Mouse (Mus musculus) liver, embryonic 15.5 days (tissue): ENCODE results near the gene Gm10959. TPM values are rescaled to one million over a fixed set of nuclear protein-coding genes. Genes with fewer than 3 reads are reported as not detected.
"Not testable (repeated sequence)": the region's sequence is repeated elsewhere in the genome, so short reads cannot be mapped to it uniquely, and the experiment has no call there.

Experiments
- ATAC-seq: fragments of 200-750 bp; cut with Nextera tagmentation; 2 replicates; pipeline ENCODE4 v1.8.0; 2017; ENCODE audit warnings: moderate number of reproducible peaks, mild to moderate bottlenecking, moderate library complexity; ENCODE audit not compliant: insufficient read depth
- H3K27ac ChIP-seq: fragments of 300-500 bp; sonication (generic); replicated peaks from 2 replicates; pipeline ENCODE4 v1.5.1; 2015; ENCODE audit warnings: mild to moderate bottlenecking, inconsistent platforms
- H3K27me3 ChIP-seq: fragments of 300-500 bp; sonication (generic); 2 replicates; pipeline ENCODE4 v1.6.1; 2015; ENCODE audit warnings: mild to moderate bottlenecking, inconsistent platforms
- H3K36me3 ChIP-seq: fragments of 300-500 bp; sonication (generic); replicated peaks from 2 replicates; pipeline ENCODE4 v1.6.1; 2015; ENCODE audit warnings: moderate library complexity, mild to moderate bottlenecking, inconsistent platforms
- H3K4me1 ChIP-seq: fragments of 300-500 bp; sonication (generic); replicated peaks from 2 replicates; pipeline ENCODE4 v1.6.1; 2015; ENCODE audit warnings: inconsistent platforms
- H3K4me2 ChIP-seq: fragments of 300-500 bp; sonication (generic); 2 replicates; pipeline ENCODE4 v1.6.1; 2015; ENCODE audit warnings: moderate library complexity, mild to moderate bottlenecking, inconsistent platforms
- H3K4me3 ChIP-seq: fragments of 300-500 bp; sonication (generic); replicated peaks from 2 replicates; pipeline ENCODE4 v1.5.1; 2015; ENCODE audit warnings: mild to moderate bottlenecking, inconsistent platforms
- H3K9ac ChIP-seq: fragments of 300-500 bp; sonication (generic); 2 replicates; pipeline ENCODE4 v1.6.1; 2015; ENCODE audit warnings: moderate library complexity, mild to moderate bottlenecking, inconsistent platforms
- H3K9me3 ChIP-seq: fragments of 300-500 bp; sonication (generic); replicated peaks from 2 replicates; pipeline ENCODE4 v1.6.1; 2016; ENCODE audit warnings: inconsistent platforms
- WGBS: fragments of 180-500 bp; shearing (Covaris S2); methylation state at CpG from one replicate; pipeline ENCODE4 v1.1.7; 2015; ENCODE audit warnings: mixed read lengths; ENCODE audit not compliant: insufficient replicate concordance; 5-methylcytosine and 5-hydroxymethylcytosine counted together
- polyA plus RNA-seq: library from polyadenylated mRNA; unstranded; fragments of >200 nt; fragmentation: Nextera tagmentation; extraction: Ambion mirVana; gene quantifications from 2 replicates; pipeline ENCODE4 v1.2.1, GENCODE M21; 2015

The Gm10959 gene
- not detected in 2 replicates for polyA plus RNA-seq

GRCm38 (mm10) chr3:122919260-122919659 is at the start of gene Gm10959:
TSS of gene Gm10959 (minus strand) at chr3:122919360.
- 79% methylated on average over 8 of the region's 8 CpGs for WGBS

GRCm38 (mm10) chr3:122968391-122968790 is 49.2 kb upstream of the Gm10959 start:
- H3K9me3 ChIP-seq = no peaks in the 10 kb centered on the region
- ATAC-seq = no peak
- 0 out of 2 replicates have a peak, but pooled peaks cover 6% of the 10 kb centered on the region for H3K36me3 ChIP-seq
- no peak overlapping the region for H3K4me2 ChIP-seq
- no peaks in the 10 kb centered on the region for H3K27me3 ChIP-seq
- H3K27ac ChIP-seq = no peak overlapping the region
- H3K4me3 ChIP-seq = no peak overlapping the region
- no peaks in the 10 kb centered on the region for H3K4me1 ChIP-seq
- no peak overlapping the region for H3K9ac ChIP-seq
- WGBS = 79% methylated on average over 9 of the region's 9 CpGs

More at GRCm38 (mm10) chr3:122919260-122919659, at the start of gene Gm10959:
- H3K9ac ChIP-seq = no peak within 1 kb of the TSS
- H3K4me3 ChIP-seq = no peak within 1 kb of the TSS
- no peaks in the 10 kb centered on the region for H3K9me3 ChIP-seq
- no peaks in the 10 kb centered on the region for H3K36me3 ChIP-seq
- H3K4me1 ChIP-seq = peaks cover 26% of the 10 kb centered on the region
- no peak for ATAC-seq
- no peak within 1 kb of the TSS for H3K27ac ChIP-seq
- H3K27me3 ChIP-seq = no peaks in the 10 kb centered on the region
- H3K4me2 ChIP-seq = no peak within 1 kb of the TSS

DNA sequence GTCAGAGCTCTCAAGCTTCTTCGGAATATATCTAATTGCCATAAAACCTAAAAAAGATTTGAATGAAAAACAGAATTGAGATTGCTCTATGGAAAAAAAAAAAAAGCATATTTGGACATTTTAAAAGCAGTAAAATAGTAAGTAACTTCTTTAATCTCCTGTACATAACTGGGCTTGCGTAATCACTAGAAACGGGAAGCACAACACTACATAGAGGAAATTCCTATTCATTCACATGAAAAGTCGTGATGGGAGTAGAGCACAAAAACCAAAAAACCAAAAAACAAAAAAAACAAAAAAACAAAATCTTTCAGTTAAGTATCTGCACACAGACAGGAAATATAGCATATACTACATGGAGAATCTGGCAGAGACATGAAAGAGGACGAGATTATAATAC is 45.1 kb upstream of the Gm10959 start:
- Histone ChIP-seq H3K9ac (no peak overlapping the region), H3K4me2 (no peak overlapping the region), H3K27me3 (no peaks in the 10 kb centered on the region), H3K4me3 (no peak overlapping the region), H3K9me3 (no peaks in the 10 kb centered on the region), H3K36me3 (0 out of 2 replicates have a peak, but pooled peaks cover 13% of the 10 kb centered on the region), H3K27ac (no peak overlapping the region), H3K4me1 (no peaks in the 10 kb centered on the region)
- no peak for ATAC-seq
- 52% methylated on average over 5 of the region's 5 CpGs for WGBS

GRCm38 (mm10) chr3:122950129-122950528 is 31.0 kb upstream of the Gm10959 start:
- no peaks in the 10 kb centered on the region for H3K9me3 ChIP-seq
- no peaks in the 10 kb centered on the region for H3K27me3 ChIP-seq
- no peak overlapping the region for H3K4me2 ChIP-seq
- no peak overlapping the region for H3K27ac ChIP-seq
- no peak overlapping the region for H3K9ac ChIP-seq
- ATAC-seq = no peak
- peaks cover 7% of the 10 kb centered on the region; the same call in 1 of the 2 replicates for H3K36me3 ChIP-seq
- no peaks in the 10 kb centered on the region for H3K4me1 ChIP-seq
- 83% methylated on average over 2 of the region's 2 CpGs for WGBS
- H3K4me3 ChIP-seq = no peak overlapping the region

DNA sequence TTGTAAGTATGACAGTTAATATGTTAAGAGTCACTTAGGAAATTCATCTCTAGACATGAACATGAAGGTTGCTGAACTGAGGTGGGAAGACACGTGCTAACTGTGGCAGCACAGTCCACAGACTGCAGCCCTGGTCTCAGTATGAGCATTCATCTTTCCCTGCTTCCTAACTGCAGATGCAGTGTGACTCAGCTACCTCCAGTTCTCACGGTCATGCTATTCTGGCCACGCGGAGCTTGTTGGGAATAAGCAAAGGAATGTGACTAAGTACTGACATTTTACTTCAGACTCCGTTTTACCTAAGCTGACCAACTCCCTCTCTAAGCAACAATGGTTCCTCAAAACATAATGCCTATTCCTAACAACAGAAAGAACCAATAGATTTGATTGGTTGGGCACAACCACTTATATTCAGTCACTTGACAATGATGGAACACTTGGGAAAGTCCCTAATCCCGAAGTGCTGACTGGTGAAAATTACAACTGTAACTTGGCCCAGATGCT is 24.3 kb upstream of the Gm10959 start:
- no peak overlapping the region for H3K9ac ChIP-seq
- H3K27me3 ChIP-seq = no peaks in the 10 kb centered on the region
- H3K4me1 ChIP-seq = no peaks in the 10 kb centered on the region
- WGBS = 65% methylated on average over 6 of the region's 6 CpGs
- H3K9me3 ChIP-seq = no peaks in the 10 kb centered on the region
- H3K4me2 ChIP-seq = no peak overlapping the region
- no peak overlapping the region for H3K27ac ChIP-seq
- no peak overlapping the region for H3K4me3 ChIP-seq
- H3K36me3 ChIP-seq = 0 out of 2 replicates have a peak, but pooled peaks cover 4% of the 10 kb centered on the region
- ATAC-seq = no peak

DNA sequence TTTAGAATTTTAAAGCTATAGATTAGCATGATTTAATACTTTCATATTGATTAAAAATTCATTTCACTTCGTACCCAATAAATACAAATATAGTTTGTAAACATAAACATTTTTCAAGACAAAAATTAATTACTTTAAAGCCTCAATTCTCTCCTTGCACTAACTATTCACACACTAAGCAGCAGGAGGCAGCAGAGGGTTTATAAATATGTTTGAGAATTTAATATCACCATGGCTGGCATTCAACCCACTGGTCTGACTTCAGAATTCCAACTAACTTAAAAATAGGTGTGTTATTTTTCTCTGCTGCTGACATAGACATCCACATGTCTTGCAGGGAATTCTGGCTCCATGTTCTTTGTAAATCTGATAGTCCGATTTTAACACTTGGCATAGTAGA is 20.1 kb upstream of the Gm10959 start:
- no peaks in the 10 kb centered on the region for H3K9me3 ChIP-seq
- no peak for ATAC-seq
- no peak overlapping the region for H3K27ac ChIP-seq
- no peak overlapping the region for H3K4me2 ChIP-seq
- no peaks in the 10 kb centered on the region for H3K27me3 ChIP-seq
- peaks cover 6% of the 10 kb centered on the region; the same call in 1 of the 2 replicates for H3K36me3 ChIP-seq
- H3K9ac ChIP-seq = no peak overlapping the region
- no peak overlapping the region for H3K4me3 ChIP-seq
- no peaks in the 10 kb centered on the region for H3K4me1 ChIP-seq
- WGBS = 58% methylated on average over 2 of the region's 2 CpGs

GRCm38 (mm10) chr3:122937176-122937575 is 18.0 kb upstream of the Gm10959 start:
- H3K4me3 ChIP-seq, H3K9ac ChIP-seq, H3K4me2 ChIP-seq, H3K9me3 ChIP-seq, H3K27ac ChIP-seq, H3K27me3 ChIP-seq, H3K4me1 ChIP-seq, ATAC-seq: not testable (repeated sequence)
- peaks cover 13% of the 10 kb centered on the region; the same call in 1 of the 2 replicates for H3K36me3 ChIP-seq
- WGBS = 74% methylated on average over 13 of the region's 13 CpGs

DNA sequence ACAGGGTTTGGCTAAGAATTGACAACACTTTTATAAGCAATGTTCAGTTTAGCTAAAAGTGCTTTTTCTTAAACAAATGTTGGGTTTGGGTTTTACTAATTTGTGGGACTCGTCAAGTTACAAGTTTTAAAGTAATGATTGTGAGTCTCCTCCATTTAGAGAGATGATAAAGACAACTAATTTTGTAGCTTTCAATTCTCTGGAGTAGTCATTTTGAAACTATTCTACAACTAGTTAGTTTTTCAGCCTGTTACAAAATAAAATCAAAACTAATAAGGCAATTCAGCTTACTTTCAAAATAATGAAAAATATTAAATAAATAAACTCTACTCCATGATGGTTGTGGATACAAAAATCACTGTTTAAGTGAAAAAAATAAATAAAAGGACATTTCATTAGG is 13.3 kb upstream of the Gm10959 start:
- Histone ChIP-seq H3K4me2 (no peak overlapping the region), H3K27me3 (no peaks in the 10 kb centered on the region), H3K4me3 (no peak overlapping the region), H3K36me3 (peaks cover 16% of the 10 kb centered on the region; the same call in 1 of the 2 replicates), H3K9me3 (no peaks in the 10 kb centered on the region), H3K27ac (no peak overlapping the region), H3K4me1 (no peaks in the 10 kb centered on the region), H3K9ac (no peak overlapping the region)
- no peak for ATAC-seq
- WGBS = 71% methylated on average over 1 of the region's 1 CpGs

DNA sequence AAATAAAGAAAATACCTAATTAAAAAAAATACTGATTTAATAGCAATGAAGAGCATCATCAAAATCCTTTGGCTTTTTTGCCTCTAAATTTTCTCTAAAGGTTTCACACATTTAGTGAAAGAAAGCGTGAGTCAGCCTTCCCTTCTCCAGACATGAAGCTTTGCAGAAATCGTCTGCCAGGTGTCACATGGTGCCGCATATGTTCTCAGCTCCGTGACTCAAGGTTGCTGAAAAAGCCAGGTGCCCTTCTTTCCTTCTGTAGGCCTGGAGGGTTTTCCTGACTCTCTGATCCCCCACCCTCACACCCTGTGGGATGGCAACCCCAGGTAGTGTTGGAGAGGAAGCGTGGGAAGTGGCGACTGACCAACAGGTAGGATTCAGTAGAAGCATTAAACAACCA is 10.6 kb upstream of the Gm10959 start:
- H3K4me2 ChIP-seq = no peak overlapping the region

GRCm38 (mm10) chr3:122924009-122924914 is 5.1 kb upstream of the Gm10959 start, which contains the start of gene 1810037I17Rik:
TSS of gene 1810037I17Rik (plus strand) at chr3:122924203.
- Histone ChIP-seq H3K27ac (peak within 1 kb of the TSS; percentile 92), H3K4me1 (peaks cover 33% of the 10 kb centered on the region), H3K9me3 (no peaks in the 10 kb centered on the region), H3K4me3 (peak within 1 kb of the TSS; percentile 73), H3K27me3 (no peaks in the 10 kb centered on the region), H3K9ac (peak within 1 kb of the TSS; percentile 74), H3K4me2 (peak within 1 kb of the TSS; percentile 85), H3K36me3 (peaks cover 13% of the 10 kb centered on the region; the same call in 1 of the 2 replicates)
- under 1% methylated on average over 68 of the region's 68 CpGs for WGBS
- peak; percentile 95 for ATAC-seq

More for the DNA sequence above, 10.6 kb upstream of the Gm10959 start:
- Histone ChIP-seq H3K4me1 (peaks cover 10% of the 10 kb centered on the region), H3K9me3 (no peaks in the 10 kb centered on the region), H3K9ac (no peak overlapping the region), H3K27ac (no peak overlapping the region), H3K27me3 (no peaks in the 10 kb centered on the region), H3K36me3 (peaks cover 23% of the 10 kb centered on the region), H3K4me3 (no peak overlapping the region)
- ATAC-seq = no peak
- 75% methylated on average over 6 of the region's 6 CpGs for WGBS

DNA sequence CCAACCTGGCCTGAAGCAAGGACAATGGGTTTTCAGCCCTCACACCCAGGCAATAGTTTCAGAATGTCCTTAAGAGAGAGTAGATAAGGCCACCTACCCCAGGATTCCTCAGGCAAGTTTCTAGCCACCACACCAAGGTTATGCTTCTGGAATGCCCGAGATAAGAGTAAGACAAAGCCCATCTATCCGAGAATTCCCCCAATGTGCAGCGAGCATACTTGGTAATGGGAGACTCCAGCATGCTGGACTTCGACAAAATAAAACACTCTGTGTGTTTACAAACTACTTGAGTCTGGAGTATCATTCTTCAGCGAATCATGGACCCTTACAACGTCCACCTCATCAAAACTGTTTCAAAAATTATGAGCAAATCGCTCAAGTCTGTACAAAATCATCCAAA is 4.0 kb upstream of the Gm10959 start:
- Histone ChIP-seq H3K4me1 (peaks cover 33% of the 10 kb centered on the region), H3K9ac (no peak overlapping the region), H3K4me3 (peak overlapping the region; percentile 73), H3K27me3 (no peaks in the 10 kb centered on the region), H3K27ac (peak overlapping the region; percentile 92), H3K36me3 (peaks cover 13% of the 10 kb centered on the region; the same call in 1 of the 2 replicates), H3K4me2 (peak overlapping the region; percentile 85), H3K9me3 (no peaks in the 10 kb centered on the region)
- no peak for ATAC-seq
- 34% methylated on average over 7 of the region's 7 CpGs for WGBS
